Mouse (Mus musculus): ENCODE measurements at regions not wholly inside any gene's neighbourhood (a gene's known extent, or its start where the extent isn't known, plus 50 kb on each side); places are given as distances from the start of the nearest gene placed in this dataset.

- no peak for TF ChIP-seq POLR2A (IDR thresholded peaks at IDR 0.05; ENCODE audit: low read depth, low read length)
- TF ChIP-seq CTCF (conservative IDR thresholded peaks at IDR 0.05; ENCODE audit: insufficient read depth, insufficient read length, low read depth, low read length): no peak
Measured at GRCm38 (mm10) chr7:90057947-90058346, 72.1 kb upstream of the Picalm start.
